Mouse (Mus musculus) myocyte (in vitro differentiated cells): ENCODE results near the gene 4930435E12Rik. TPM values are rescaled to one million over a fixed set of nuclear protein-coding genes. Genes with fewer than 3 reads are reported as not detected.

Source experiments
- H3K27me3 ChIP-seq: one replicate; pipeline ENCODE4 v1.6.1; 2011; ENCODE audit not compliant: control insufficient read depth, insufficient read depth, insufficient read length
- H3K36me3 ChIP-seq: one replicate; pipeline ENCODE4 v1.6.1; 2011; ENCODE audit not compliant: control insufficient read depth, insufficient read depth
- H3K4me2 ChIP-seq: one replicate; pipeline ENCODE4 v1.6.1; 2011; ENCODE audit warnings: low read depth, control low read depth
- H3K4me3 ChIP-seq: one replicate; pipeline ENCODE4 v1.5.1; 2011; ENCODE audit warnings: mild to moderate bottlenecking, control low read depth, moderate library complexity
- H3K79me2 ChIP-seq: one replicate; pipeline ENCODE4 v1.6.1; 2011; ENCODE audit not compliant: control insufficient read depth, insufficient read depth
- H3ac ChIP-seq: one replicate; pipeline ENCODE4 v1.6.1; 2011; ENCODE audit not compliant: control insufficient read depth, insufficient read length
- CEBPB ChIP-seq: IDR thresholded peaks from 2 replicates; pipeline ENCODE4 v1.6.1; 2011; ENCODE audit warnings: mild to moderate bottlenecking, moderate library complexity; ENCODE audit not compliant: poor library complexity, insufficient read depth, severe bottlenecking
- E2F4 ChIP-seq: IDR thresholded peaks from one replicate; pipeline ENCODE4 v1.6.1; 2011; ENCODE audit warnings: mild to moderate bottlenecking, control low read depth, moderate library complexity; ENCODE audit not compliant: insufficient read depth
- MAX ChIP-seq: IDR thresholded peaks from one replicate; pipeline ENCODE4 v1.6.1; 2011; ENCODE audit warnings: low read depth, mild to moderate bottlenecking, control low read depth
- MYOD1 ChIP-seq, 3 experiments: IDR thresholded peaks; one replicate each; pipeline ENCODE4 v1.6.1; 2011; ENCODE audit warnings: control low read depth in 2 of 3, low read depth in 2 of 3, mild to moderate bottlenecking in 2 of 3, moderate library complexity in 1 of 3; ENCODE audit not compliant: insufficient read length in 2 of 3, control insufficient read depth in 1 of 3
- MYOG ChIP-seq, 3 experiments: IDR thresholded peaks; one replicate each; pipeline ENCODE4 v1.6.1; 2011; ENCODE audit warnings: control low read depth in 2 of 3, low read depth in 2 of 3, mild to moderate bottlenecking in 2 of 3; ENCODE audit not compliant: insufficient read length in 2 of 3, control insufficient read depth in 1 of 3, insufficient read depth in 1 of 3
- POLR2AphosphoS2 ChIP-seq: IDR thresholded peaks from one replicate; pipeline ENCODE4 v1.6.1; 2011; ENCODE audit warnings: low read depth, control low read depth; ENCODE audit not compliant: insufficient read length
- REST ChIP-seq: IDR thresholded peaks from one replicate; pipeline ENCODE4 v1.6.1; 2011; ENCODE audit warnings: mild to moderate bottlenecking, control low read depth, moderate library complexity; ENCODE audit not compliant: insufficient read depth, insufficient read length
- SRF ChIP-seq: IDR thresholded peaks from one replicate; pipeline ENCODE4 v1.6.1; 2011; ENCODE audit warnings: low read depth; ENCODE audit not compliant: control insufficient read depth, insufficient read length
- USF1 ChIP-seq: IDR thresholded peaks from one replicate; pipeline ENCODE4 v1.6.1; 2011; ENCODE audit warnings: low read depth, mild to moderate bottlenecking, control low read depth, moderate library complexity
- polyA plus RNA-seq: library from polyadenylated mRNA; unstranded; fragments of >200 nt; fragmentation: generic; extraction: Trizol; gene quantifications from one replicate; pipeline ENCODE4 v1.2.1, GENCODE M21; 2012; ENCODE audit warnings: missing spikeins

Gene 4930435E12Rik
- polyA plus RNA-seq, 1 experiment, result not detected

DNA sequence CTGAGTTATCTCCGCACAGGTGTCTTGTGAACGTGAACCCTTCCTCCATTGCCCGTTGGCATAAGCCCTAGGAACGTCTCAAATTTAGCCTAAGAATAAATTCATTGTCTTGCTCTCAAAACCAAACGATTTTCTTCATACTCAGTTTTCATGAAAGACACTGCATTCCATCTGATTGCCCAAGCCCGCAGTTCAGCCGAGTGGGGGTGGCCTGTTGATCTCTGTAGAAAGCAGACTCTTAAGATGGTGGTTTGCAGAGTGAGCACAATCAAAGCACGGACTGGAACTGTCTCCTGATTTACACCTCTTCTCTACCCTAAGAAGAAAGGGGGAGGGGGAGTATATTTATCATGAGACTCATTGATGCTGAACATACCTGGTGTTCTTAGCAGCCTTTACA lies 66.1 kb downstream of the 4930435E12Rik start:
- Histone ChIP-seq H3ac (no peak overlapping the region), H3K36me3 (no peaks in the 10 kb centered on the region), H3K79me2 (no peaks in the 10 kb centered on the region), H3K4me2 (no peak overlapping the region), H3K4me3 (no peak overlapping the region), H3K27me3 (no peaks in the 10 kb centered on the region)
- TF ChIP-seq USF1 (no peak), MAX (no peak), CEBPB (no peak), REST (no peak), SRF (no peak), MYOD1 (IDR thresholded peaks at IDR 0.05; ENCODE audit: control insufficient read depth in 1 of 3, insufficient read length in 2 of 3, low read depth in 2 of 3) (no peak), MYOG (IDR thresholded peaks at IDR 0.05; ENCODE audit: control insufficient read depth in 1 of 3, insufficient read depth in 1 of 3, insufficient read length in 2 of 3, low read depth in 2 of 3) (no peak), E2F4 (no peak), POLR2AphosphoS2 (no peak)

Other genes with a start within 250 kb of the 4930435E12Rik start
- gene Arhgap31, start 115.5 kb downstream of the 4930435E12Rik start, polyA plus RNA-seq, result 5.8 TPM
- gene B4galt4, start 86.5 kb downstream of the 4930435E12Rik start, polyA plus RNA-seq, result 6.6 TPM
- gene Upk1b, start 28.4 kb downstream of the 4930435E12Rik start, polyA plus RNA-seq, result 0.44 TPM
- 0.47 TPM for gene Igsf11, start 63.9 kb upstream of the 4930435E12Rik start, polyA plus RNA-seq